Mouse (Mus musculus): ENCODE measurements around the gene Ugt2b1.

DNA sequence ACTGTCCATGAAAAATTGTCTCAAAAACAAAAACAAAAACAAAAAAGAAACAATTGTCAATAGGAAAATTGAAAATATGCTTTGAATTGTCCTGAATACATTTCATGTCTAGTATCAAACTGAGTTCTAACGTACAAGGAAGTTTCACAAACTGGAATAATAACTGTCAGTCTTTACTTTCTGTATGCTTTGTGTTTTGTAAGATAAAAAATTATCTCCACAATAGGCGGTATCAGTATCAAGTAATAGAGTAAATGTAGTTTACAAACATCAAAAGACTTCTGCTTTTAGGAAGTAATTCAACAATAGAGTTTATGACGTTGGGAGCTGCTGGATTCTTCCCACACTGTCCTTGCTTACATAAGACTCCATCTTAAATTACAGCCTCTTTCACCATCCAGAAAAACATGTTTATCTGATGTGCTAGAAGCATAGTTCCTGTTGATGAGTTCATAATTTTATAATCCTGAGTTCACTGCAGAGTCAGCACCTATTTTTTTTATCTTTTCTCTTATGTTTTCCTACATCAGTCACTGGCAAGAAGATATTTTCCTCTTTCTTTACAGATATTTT is 5.6 kb downstream of the Ugt2b1 start:
- TF ChIP-seq CTCF (IDR thresholded peaks at IDR 0.05; ENCODE audit: low read depth) (no peak), EP300 (IDR thresholded peaks at IDR 0.05; ENCODE audit: low read depth) (no peak)
